Mouse (Mus musculus) A20 (cell line): ENCODE measurements around the gene Tert.
A peak's percentile ranks its signal among the peaks of the same experiment; 100 is the strongest.

Experiments used
- DNase-seq: peaks from one replicate; pipeline ENCODE4 v3.0.0-alpha.2; 2011; ENCODE audit warnings: low read depth, low spot score

The Tert gene

DNA sequence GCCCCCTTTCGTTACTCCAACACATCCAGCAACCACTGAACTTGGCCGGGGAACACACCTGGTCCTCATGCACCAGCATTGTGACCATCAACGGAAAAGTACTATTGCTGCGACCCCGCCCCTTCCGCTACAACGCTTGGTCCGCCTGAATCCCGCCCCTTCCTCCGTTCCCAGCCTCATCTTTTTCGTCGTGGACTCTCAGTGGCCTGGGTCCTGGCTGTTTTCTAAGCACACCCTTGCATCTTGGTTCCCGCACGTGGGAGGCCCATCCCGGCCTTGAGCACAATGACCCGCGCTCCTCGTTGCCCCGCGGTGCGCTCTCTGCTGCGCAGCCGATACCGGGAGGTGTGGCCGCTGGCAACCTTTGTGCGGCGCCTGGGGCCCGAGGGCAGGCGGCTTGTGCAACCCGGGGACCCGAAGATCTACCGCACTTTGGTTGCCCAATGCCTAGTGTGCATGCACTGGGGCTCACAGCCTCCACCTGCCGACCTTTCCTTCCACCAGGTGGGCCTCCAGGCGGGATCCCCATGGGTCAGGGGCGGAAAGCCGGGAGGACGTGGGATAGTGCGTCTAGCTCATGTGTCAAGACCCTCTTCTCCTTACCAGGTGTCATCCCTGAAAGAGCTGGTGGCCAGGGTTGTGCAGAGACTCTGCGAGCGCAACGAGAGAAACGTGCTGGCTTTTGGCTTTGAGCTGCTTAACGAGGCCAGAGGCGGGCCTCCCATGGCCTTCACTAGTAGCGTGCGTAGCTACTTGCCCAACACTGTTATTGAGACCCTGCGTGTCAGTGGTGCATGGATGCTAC, at the start of gene Tert:
Gene Tert, plus strand, starts transcription at position 167 of the 805 bp plus-strand sequence.
- peak; percentile 92 for DNase-seq

DNA sequence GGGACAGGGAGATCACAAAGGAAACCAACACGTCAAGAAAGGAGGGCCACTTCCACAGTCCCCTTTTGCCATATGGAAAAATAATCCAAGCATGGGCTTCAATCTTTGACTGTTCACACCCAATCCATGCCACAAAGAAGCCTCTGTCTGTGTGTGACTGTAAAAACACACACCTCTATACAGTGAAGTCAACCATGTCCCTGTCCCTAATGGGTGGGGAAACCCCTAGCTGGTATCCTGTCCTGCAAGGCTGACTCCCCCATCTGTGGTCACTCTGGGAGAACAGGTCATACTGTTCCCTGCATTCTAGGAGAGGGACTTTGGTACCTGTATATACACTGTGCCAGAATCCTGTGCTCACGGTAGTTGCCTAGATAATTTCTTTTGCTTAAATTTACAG, 49.4 kb upstream of the Tert start:
- peak; percentile 8 for DNase-seq

DNA sequence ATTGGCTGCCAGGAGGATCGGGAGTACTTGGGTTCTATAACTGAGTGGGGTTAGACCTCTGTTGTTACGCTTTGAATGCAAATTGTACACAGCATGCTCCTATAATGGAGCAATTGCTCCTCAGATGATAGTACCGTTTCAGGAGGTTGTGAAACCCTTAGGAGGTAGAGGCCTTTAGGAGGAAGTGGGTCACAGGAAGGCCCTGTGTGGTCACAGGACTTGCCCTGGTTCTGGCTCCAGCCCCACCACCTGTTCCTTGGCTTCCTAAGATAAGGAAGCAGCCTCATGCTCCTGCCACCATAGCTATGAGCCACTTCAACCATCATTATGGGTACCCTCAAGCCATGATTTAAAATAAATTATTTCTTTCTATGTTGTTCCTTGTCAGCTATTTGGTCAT, 35.2 kb upstream of the Tert start:
- DNase-seq, result no peak

GRCm38 (mm10) chr13:73592546-73592945, 34.2 kb upstream of the Tert start:
- no peak for DNase-seq

DNA sequence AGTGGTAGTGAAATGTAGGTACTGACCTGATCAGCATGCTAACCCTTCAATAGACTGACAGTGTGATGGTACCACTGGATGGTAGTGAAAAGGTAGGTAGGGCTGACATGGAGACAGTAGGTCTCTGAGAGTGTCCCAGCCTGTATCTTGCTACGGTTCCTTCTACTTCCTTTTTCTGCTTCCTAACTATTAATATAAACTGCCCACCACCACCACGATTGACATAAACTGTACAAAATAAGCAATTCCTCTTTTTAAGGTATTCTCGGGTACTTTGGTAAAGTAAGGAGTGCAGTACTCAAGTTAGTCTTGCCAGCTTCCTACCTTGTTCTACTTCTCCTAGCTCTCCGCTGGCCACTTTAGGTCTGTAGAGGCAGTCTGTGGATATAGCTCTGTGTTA, 30.4 kb upstream of the Tert start:
- peak; percentile 23 for DNase-seq

GRCm38 (mm10) chr13:73600217-73600616, 26.5 kb upstream of the Tert start:
- peak; percentile 40 for DNase-seq

GRCm38 (mm10) chr13:73603046-73603445, 23.7 kb upstream of the Tert start:
- DNase-seq, result no peak

GRCm38 (mm10) chr13:73603522-73604155, 23.1 kb upstream of the Tert start, which contains the start of gene Clptm1l:
Clptm1l (plus strand) TSS chr13:73604006.
- DNase-seq, result peak; percentile 95

GRCm38 (mm10) chr13:73604156-73604957, 22.4 kb upstream of the Tert start:
- DNase-seq, result peak; percentile 47

GRCm38 (mm10) chr13:73618406-73618805, 8.3 kb upstream of the Tert start:
- no peak for DNase-seq

- DNase-seq, result peak; percentile 49
These were observed 6.1 kb upstream of the Tert start for GRCm38 (mm10) chr13:73620637-73621036.

DNA sequence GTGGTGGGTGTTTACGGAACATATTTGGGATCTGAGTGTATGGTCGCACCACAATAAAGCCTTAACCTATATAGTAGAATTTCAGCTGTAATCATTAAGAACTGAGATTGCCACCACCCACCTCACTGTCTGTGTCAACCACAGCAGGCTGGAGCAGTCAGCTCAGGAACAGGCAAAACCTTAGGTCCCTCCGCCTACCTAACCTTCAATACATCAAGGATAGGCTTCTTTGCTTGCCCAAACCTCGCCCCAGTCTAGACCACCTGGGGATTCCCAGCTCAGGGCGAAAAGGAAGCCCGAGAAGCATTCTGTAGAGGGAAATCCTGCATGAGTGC, 334 bp upstream of the Tert start:
- no peak for DNase-seq

DNA sequence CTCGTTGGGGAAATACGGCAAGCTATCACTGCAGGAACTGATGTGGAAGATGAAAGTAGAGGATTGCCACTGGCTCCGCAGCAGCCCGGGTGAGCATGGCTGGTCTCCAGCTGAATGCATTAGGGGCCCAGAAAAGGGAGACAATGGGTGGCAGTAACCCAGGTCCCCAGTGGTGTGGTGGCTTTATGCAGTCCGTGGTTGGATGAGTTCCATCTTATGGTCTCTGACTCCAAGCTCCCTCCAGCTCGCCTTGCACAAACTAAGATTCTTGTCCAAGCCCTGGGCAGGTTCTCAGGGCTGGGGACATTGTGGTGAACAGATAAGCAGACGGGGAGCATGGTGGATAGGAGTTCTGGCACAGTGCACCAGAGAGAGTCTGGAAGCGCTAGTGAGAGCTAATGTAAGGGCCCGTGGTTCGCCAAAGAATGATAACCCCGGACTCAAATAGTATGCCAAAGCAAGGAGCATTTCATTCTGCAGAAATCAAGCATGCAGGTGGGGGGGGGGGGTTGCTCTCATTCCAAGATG, 1.9 kb downstream of the Tert start:
- no peak for DNase-seq

- DNase-seq, result no peak
These were observed 5.1 kb downstream of the Tert start for GRCm38 (mm10) chr13:73631837-73632236.

DNA sequence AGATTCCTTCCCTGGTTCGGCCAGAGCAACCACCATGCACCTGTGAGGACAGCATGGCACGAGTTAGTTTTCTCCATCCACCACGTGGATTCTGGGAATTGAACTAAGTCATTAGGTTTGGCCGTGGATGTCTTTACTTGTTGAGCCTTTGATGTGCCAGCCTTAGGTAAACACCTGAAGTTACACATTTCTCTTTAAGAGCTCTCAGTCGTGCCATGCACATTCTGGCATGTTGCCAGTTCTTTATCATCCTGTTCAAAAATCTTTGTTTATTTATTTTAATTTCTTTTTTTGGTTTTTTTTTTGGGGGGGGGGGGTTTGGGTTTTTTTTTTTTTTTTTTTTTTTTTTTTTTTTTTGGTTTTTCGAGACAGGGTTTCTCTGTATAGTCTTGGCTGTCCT, 11.1 kb downstream of the Tert start:
- no peak for DNase-seq

GRCm38 (mm10) chr13:73641296-73641695, 14.6 kb downstream of the Tert start:
- no peak for DNase-seq

DNA sequence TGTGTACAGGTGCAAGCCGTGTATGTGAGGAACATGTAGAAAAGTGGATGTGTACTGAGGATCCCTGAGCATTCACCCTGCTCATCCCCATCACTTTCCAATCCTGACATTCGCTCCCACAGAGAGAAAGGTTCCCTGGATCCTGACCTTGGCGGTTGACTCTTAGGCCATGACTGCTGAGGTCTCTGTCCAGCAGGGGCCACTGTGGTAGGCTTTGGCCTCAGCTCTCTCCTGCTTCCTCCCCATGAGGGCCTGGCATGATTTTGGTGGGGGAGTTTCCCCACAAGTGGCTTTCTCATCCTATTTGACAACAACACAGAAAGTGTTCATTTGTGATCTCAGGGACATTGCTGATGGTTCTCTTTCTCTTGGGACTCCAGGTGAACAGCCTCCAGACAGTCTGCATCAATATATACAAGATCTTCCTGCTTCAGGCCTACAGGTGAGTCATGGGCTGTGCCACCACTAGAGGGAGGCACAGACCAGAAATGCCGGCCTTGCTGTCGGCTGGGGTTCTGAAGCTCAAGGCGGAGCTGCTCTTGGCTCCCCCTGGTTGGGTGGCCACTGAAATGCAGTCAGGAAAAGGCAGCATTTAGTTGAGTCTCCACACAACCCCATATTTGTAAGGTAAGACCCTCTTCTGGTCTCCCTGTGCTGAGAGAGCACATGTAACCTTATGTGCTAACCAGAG, 19.8 kb downstream of the Tert start:
- DNase-seq, result peak; percentile 72

DNA sequence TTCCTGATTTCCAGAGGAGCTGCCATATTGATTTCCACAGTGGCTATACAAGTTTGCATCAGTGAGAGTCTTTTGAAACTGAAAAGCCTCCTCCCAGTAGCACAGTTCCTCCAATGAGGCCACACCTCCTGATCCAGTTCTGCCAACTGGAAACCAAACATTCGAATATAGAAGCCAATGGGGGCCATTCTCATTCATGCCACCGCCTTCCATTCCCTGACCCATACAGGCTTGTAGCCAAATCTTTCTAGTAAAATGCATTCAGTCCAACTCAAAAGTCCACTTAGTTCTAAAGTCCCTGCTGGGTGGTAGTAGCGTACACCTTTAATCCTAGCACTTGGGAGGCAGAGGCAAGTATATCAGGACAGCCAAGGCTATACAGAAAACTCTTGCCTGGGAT, 26.6 kb downstream of the Tert start:
- DNase-seq, result no peak

DNA sequence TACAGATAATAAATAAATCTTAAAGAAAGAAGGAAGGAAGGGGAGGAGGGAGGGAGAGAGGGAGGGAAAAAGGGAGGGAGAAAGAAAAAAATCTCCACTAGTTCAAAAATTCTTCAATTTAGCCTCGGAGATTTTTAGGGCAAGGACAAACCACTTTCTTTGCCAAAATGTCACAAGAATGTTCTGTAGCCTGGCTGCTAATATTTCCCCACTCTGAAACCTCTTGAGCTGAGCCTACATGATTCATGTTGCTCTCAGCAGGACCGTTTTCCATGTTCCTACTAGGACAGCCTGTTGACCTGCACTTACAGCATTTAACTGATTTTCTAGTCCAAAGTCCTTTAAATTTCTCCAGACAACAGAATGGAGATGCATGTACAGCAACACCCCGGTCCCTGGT, 28.3 kb downstream of the Tert start:
- DNase-seq, result no peak

- DNase-seq, result no peak
These were observed 32.2 kb downstream of the Tert start for GRCm38 (mm10) chr13:73658953-73659352.

DNA sequence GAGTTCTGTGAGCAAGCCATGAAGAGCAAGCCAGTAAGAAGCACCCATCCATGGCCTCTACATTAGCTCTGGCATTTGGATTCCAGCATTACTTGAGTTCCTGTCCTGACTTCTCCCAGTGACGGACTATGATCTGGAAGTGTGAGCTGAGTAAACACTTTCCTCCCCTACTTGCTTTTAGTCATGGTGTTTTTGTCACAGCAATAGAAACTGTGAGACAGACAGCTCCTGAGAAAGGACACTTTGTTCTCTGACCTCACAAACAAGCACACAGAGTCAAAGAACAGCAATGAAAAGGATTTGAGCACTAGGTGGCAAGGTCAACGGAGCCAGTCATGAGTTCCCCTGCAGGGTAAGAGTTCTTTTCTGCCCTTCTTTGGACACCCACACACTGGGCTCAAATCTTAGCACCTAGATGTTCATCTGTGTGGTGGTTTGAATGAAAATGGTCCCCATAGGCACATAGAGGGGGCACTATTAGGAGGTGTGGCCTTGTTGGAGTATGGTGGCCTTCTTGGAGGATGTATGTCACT, 33.5 kb downstream of the Tert start:
- no peak for DNase-seq
